Mouse (Mus musculus) layer of hippocampus, postnatal 36 days (tissue): ENCODE data around the gene Rbm12. TPM values are rescaled to one million over a fixed set of nuclear protein-coding genes. Genes with fewer than 3 reads are reported as not detected.

Experiments
- DNase-seq, 2 experiments: peaks; one replicate each; pipeline ENCODE4 v3.0.0; 2022
- total RNA-seq, 2 experiments: library from RNA; stranded (reverse); gene quantifications; 2 replicates each; pipeline ENCODE4 v1.2.3; 2021

Gene Rbm12
- total RNA-seq, 2 experiments from 2014 or later: 23.3 to 30.5 TPM

DNA sequence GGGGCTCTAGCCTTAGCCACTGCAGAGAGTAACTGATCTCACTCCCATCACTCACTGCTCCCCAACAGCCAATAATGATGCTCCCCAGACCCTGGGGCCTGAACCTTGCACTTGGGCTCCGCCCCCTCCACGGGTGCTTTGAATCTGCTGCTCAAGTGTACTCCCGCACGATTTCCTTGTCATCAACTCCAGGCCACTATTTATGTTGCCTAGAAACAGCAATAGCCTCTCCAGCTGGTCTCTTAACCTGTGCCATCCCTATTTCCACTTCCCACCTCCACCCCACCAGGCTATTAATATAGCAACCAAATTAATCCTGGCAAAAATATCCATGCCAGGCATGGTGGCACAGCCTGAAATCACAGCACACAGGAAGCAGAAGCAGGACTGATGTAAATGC is 32.1 kb downstream of the Rbm12 start:
- DNase-seq: no peak

DNA sequence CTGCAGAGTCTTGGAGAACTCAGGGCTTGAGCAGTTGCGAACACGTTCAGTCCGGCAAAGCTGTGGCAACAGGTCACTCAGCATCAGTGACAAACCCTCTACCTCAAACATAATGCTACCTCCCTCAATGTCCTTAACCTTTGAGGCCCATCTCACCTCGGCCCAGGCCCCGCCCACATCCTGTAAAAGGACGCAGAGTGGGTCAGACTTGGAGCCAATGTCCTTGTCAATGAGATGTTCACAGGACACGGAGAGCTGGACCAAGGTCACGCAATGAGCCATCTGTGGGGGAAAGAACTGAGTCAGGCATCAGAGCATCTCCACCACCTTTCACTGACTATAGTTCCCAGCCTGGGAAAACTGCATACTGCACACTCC is 32.6 kb downstream of the Rbm12 start:
- no peak for DNase-seq

DNA sequence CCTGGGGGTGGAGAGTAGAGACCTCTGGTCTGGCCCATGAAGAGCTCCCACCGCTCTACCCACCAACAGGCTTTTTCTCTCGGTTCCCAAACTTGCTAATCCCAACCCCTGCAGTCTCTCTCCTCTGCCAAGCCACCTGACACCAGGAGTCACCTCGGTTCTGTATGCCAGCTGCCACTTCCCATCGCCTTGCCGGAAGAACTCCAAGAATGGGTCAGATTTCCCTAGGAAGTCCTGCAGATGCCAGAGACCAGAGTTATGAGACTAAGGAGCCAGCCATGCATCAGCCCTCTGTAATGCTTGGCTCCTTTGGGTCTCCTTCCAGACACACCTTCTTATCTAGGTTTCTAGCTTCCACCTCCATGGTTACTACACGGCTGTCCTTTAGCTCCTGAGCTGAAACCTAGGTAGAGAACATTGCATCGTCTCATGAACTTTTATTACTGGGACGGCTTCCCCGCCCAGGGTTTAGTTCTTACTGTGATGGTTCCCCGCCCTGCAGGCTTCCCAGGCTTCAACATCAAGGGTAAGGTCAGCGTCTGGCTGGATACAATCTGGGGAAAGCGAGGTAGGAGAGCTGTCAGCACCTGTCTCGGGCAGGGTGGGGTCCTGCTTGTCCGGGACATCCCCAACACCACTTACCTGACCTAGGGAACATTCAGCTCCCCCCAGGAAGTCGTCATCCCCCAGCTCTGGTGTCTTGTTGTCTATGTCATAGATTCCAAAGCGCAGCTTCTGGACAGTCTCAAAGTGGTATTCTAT is 33.2 kb downstream of the Rbm12 start:
- no peak for DNase-seq

DNA sequence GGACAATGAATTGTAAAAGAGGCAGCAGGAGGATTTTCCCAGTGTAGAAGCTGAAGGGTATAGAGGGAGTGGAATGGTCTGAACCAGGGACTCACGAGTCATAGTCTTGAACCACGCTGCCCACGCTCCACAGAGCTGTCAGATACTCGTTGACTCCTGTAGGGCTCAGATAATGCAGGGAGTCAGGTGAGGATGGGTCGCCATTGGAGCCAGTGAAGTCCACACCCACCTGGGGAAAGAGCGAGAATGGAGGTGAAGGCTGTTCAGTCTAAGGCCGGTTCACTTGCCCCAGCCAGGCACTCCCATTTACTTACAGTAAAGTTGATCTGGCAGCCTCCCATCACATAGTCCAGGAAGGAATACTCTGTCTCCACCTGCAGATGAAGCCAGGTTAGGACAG is 34.3 kb downstream of the Rbm12 start:
- no peak for DNase-seq

DNA sequence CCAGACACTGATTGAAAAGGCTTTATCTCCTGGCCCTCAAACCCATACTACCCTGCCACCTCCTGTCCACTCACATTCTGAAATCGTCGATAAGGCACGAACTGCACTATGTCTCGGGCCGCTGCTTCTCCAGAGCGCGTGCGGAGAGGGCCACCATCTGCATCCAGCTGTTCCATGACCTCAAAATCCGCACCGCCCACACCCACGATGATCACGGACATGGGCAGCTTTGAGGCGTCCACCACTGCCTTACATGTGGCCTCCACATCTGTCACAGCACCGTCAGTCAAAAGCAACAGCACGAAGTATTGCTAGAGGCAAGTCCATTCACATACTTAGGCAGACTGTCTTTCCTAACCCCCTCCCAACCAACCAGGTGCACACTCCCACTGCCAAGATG is 38.1 kb downstream of the Rbm12 start:
- no peak for DNase-seq

DNA sequence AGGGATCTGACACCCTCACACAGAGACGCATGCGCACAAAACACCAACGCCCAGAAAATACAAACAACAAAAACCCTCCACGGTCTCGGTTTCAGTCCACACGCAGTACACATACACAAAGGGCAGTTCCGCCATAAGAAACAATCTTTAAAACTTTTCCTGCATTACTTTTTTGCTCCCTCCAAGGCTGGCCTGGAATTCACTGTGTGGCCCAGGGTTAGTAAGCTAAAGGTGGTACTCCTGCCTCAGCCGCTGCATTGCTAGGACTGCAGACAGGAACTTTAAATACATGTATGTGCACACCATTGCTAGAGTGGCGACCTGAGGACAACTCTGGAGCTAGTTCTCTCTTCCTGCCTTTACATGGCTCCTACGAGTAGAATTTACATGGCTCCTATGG is 40.5 kb downstream of the Rbm12 start:
- DNase-seq: no peak

DNA sequence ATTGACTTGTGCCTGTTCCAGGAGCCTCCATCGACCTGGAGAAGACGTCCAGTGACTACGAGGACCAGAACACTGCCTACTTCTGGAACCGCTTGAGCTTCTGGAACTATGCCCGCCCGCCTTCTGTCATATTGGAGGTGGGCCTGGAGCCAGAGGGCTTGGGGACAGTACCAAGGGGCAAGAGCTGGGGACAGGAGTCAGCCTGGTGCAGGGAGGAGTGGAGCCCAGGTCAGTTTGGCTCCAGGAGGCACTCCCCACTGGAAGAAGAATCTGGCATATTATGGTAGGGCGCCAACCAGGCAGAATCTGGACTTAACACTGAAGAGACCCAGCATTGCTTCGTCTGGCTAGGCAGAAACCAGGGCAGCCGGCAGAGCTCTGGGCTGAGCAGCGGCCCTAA is 43.9 kb downstream of the Rbm12 start:
- DNase-seq: no peak

DNA sequence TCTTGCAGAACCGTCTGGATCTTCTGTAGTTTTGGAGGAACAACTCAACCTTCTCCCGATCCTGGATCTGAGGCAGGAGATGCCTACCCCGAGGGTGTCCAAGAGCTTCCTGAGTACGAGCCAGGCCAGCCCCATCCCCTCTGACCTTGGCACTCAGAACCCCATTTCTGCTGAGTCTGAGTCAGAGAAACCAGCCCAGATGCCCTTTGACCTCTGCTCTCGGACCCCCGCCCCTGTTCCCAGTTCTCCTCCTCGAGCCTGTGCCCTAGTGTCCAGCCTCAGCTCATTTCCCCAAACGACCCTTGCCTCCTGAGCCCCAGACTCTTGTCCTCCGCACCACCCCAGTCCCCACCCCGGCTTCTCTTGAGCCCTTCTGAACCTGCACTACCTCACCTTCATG is 45.7 kb downstream of the Rbm12 start:
- DNase-seq: no peak

DNA sequence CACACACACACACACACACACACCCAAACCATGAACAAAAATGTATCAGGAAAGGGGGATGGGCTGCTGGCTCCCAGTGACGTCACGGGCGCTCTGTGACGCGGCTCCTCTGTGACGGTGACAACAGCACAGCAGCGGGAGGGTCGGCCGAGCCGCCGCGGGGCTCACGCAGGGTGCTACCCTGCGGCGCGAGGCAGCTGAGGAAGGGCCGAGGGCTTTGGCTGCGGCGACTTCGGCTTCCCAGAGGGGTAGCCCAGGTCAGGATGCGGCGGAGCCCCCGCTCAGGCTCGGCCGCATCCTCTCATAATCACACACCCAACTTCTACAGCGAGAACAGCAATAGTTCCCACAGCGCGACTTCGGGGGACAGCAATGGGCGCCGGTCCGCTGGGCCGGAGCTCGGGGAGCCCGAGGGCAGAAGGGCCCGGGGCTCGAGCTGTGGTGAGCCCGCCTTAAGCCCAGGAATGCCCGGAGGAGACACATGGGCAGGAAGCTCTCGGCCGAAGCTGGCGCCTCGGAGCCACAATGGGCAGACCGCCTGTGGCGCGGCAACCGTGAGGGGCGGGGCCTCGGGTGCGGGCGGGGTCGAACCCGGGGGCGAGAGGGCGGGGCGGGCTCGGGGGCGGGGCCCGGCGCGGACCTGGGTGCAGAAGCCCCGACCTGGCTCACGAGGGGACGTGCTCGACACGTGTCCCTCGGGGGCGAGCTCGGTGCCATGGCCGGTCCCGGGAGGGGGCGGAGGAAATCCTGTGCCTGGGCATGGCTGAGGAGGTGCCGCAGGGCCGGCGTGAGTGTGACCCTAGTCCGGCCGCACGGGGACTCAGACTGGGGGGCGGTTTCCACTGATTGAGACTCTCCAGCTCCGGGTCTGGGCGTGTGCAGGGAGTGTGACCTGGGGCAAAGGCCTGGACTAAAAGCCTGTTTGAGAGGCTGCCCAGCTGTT is 46.4 kb downstream of the Rbm12 start, which contains the start of gene Spag4:
Gene Spag4, plus strand, starts transcription at position 77 of the 943 bp plus-strand sequence.
- peak; percentile 50 to 56 for DNase-seq

DNA sequence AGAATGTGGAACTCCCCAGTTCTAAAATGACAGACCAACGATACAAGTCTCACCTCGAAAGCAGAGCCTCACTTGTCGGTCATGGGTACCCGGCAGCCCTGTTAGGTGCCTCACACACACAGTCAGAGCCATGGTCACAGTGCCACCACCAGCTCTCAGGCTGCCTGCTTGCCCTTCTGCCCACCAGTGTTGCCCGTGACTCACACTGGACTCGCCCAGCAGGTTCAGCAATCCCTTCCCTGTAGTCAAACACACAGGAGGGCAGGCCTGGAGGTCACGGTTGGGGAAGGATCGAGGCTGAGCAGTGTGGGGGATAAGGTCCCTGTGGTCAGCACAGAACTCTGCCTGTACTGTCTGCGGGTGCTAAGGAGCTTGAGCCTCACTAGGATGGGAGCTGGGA is 59.0 kb downstream of the Rbm12 start, which contains the start of gene Fer1l4:
Gene Fer1l4, minus strand, starts transcription at position 132 of the 400 bp plus-strand sequence.
- DNase-seq: no peak

DNA sequence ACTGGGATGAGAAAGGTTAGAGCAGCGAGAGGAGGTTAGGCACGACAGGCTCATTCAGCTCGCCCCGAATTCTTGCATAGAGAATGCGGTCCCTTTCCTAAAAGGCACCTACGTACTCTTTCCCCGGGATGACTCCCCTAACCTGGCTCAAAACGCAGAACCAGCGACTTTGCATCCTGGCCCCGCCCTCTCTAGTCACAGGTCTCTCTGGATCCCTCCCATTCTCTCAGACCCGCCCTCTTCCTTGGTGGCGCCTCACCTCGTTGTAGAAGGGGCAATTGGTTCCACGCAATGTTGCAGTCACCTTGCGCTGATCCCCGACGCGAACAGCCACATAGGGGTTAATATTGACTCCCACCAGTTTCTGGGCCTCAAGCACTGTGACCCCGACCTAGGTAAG is 63.8 kb downstream of the Rbm12 start:
- no peak for DNase-seq

DNA sequence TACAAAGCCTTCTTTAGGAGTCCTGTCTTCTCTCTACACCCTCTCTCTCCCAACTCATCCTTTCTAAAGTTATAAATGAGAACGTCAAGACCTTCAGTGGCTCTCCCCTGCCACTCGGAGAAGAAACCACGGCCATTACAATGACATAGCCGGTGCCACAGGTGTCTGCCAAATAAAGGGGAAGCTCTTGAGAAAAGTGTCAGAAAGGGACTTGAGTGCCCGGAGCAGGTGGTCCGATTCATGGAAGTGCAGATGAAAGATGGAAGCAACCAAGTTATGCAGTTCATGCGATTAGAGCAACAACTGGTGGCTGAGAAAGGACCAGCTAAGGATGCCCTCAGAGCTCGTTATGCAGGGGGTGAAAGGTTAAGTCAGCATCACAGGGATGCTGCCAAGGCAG is 68.9 kb downstream of the Rbm12 start:
- no peak for DNase-seq

Other genes starting within 250 kb of the Rbm12 start
- 10 to 100 TPM; 76.9 to 81.8 TPM for gene Uqcc1, start 181.7 kb downstream of the Rbm12 start, total RNA-seq
- not detected for gene Gm15557, start 171.2 kb downstream of the Rbm12 start, total RNA-seq
- gene Gdf5, start 166.6 kb downstream of the Rbm12 start, total RNA-seq: not detected
- 10 to 100 TPM; 20.1 to 21.5 TPM for gene Cep250, start 155.5 kb downstream of the Rbm12 start, total RNA-seq
- gene 6430550D23Rik, start 104.0 kb downstream of the Rbm12 start, total RNA-seq: 1 to 10 TPM; 1.6 to 2.0 TPM
- 100 to 1,000 TPM; 181 to 202 TPM for gene Ergic3, start 103.9 kb downstream of the Rbm12 start, total RNA-seq
- gene Fer1l4, start 59.0 kb downstream of the Rbm12 start, total RNA-seq: not detected
- 1 to 10 TPM; 3.0 to 3.4 TPM for gene Spag4, start 46.8 kb downstream of the Rbm12 start, total RNA-seq
- gene Cpne1, start within 50 bp of the Rbm12 start, total RNA-seq: 10 to 100 TPM; 25.0 to 26.6 TPM
- 10 to 100 TPM; 23.6 to 23.8 TPM for gene Gm28036, start 15.1 kb upstream of the Rbm12 start, total RNA-seq
- gene Romo1, start 32.1 kb upstream of the Rbm12 start, total RNA-seq: 100 to 1,000 TPM; 159 to 179 TPM
- 10 to 100 TPM; 41.5 to 45.7 TPM for gene Nfs1, start 32.2 kb upstream of the Rbm12 start, total RNA-seq
- gene Rbm39, start 68.3 kb upstream of the Rbm12 start, total RNA-seq: 100 to 1,000 TPM; 318 to 371 TPM
- 100 to 1,000 TPM in 1 of 2 experiments, 10 to 100 TPM in 1; 94.5 to 101 TPM for gene Phf20, start 84.5 kb upstream of the Rbm12 start, total RNA-seq
- gene Cnbd2, start 200.3 kb upstream of the Rbm12 start, total RNA-seq: 1 to 10 TPM; 3.9 to 5.7 TPM
- gene Scand1, start 200.7 kb upstream of the Rbm12 start, total RNA-seq: 10 to 100 TPM; 89.5 to 94.7 TPM